Mouse (Mus musculus) intestine, postnatal 0 days (tissue): Measurements from ENCODE around the gene Ankrd33. TPM values are rescaled to one million over a fixed set of nuclear protein-coding genes. Genes with fewer than 3 reads are reported as not detected.

Source experiments
- ATAC-seq: fragments of 200-750 bp; cut with Nextera tagmentation; 2 replicates; pipeline ENCODE4 v1.8.0; 2017; ENCODE audit warnings: mild to moderate bottlenecking, moderate TSS enrichment, moderate library complexity
- H3K27ac ChIP-seq: fragments of 300-500 bp; sonication (generic); 2 replicates; pipeline ENCODE4 v1.5.1; 2014; ENCODE audit warnings: mild to moderate bottlenecking, low read depth, low read length, moderate library complexity
- H3K27me3 ChIP-seq: fragments of 300-500 bp; sonication (generic); replicated peaks from 2 replicates; pipeline ENCODE4 v1.6.1; 2014; ENCODE audit warnings: low read length, mixed read lengths; ENCODE audit not compliant: control insufficient read depth, insufficient read depth
- H3K36me3 ChIP-seq: fragments of 300-500 bp; sonication (generic); 2 replicates; pipeline ENCODE4 v1.6.1; 2014; ENCODE audit warnings: mild to moderate bottlenecking, moderate library complexity; ENCODE audit not compliant: control insufficient read depth, insufficient read depth
- H3K4me1 ChIP-seq: fragments of 300-500 bp; sonication (generic); replicated peaks from 2 replicates; pipeline ENCODE4 v1.6.1; 2014; ENCODE audit warnings: antibody characterized with exemption, low read length, mixed read lengths; ENCODE audit not compliant: control insufficient read depth, insufficient read depth
- H3K4me2 ChIP-seq: fragments of 300-500 bp; sonication (generic); replicated peaks from 2 replicates; pipeline ENCODE4 v1.6.1; 2014; ENCODE audit warnings: low read depth, mild to moderate bottlenecking, moderate library complexity
- H3K4me3 ChIP-seq: fragments of 300-500 bp; sonication (generic); 2 replicates; pipeline ENCODE4 v1.5.1; 2014; ENCODE audit warnings: low read depth, low read length
- H3K9ac ChIP-seq: fragments of 300-500 bp; sonication (generic); 2 replicates; pipeline ENCODE4 v1.6.1; 2014; ENCODE audit warnings: mild to moderate bottlenecking, low read depth, low read length
- H3K9me3 ChIP-seq: fragments of 300-500 bp; sonication (generic); 2 replicates; pipeline ENCODE4 v1.6.1; 2016; ENCODE audit warnings: mixed run types; ENCODE audit not compliant: control insufficient read depth
- CTCF ChIP-seq: sonication (generic); IDR thresholded peaks from 2 replicates; pipeline ENCODE4 v1.5.1; 2016; ENCODE audit warnings: low read depth, mild to moderate bottlenecking, control low read depth, antibody characterized with exemption, moderate library complexity
- WGBS: fragments of 180-500 bp; shearing (Covaris S2); extraction: QIAGEN DNeasy Blood & Tissue Kit; methylation state at CpG from one replicate; pipeline ENCODE4 v1.1.7; 2014; 5-methylcytosine and 5-hydroxymethylcytosine counted together
- polyA plus RNA-seq: library from polyadenylated mRNA; unstranded; fragments of >200 nt; fragmentation: Nextera tagmentation; extraction: Ambion mirVana; gene quantifications from 2 replicates; pipeline ENCODE4 v1.2.1, GENCODE M21; 2015

Gene Ankrd33
- polyA plus RNA-seq, 1 experiment from 2014 or later = not detected

- H3K4me2 ChIP-seq = peak overlapping the region; percentile 46
- TF ChIP-seq CTCF = no peak
- no peaks in the 10 kb centered on the region for H3K9me3 ChIP-seq
- H3K27ac ChIP-seq = peak overlapping the region; percentile 86
- no peaks in the 10 kb centered on the region for H3K36me3 ChIP-seq
- peak; percentile 84 for ATAC-seq
- H3K4me3 ChIP-seq = no peak overlapping the region
- WGBS = 23% methylated on average over 5 of the region's 5 CpGs
- no peak overlapping the region for H3K9ac ChIP-seq
- peaks cover 17% of the 10 kb centered on the region; the same call in 1 of the 2 replicates for H3K4me1 ChIP-seq
- H3K27me3 ChIP-seq = no peaks in the 10 kb centered on the region
These were observed 48.7 kb downstream of the Ankrd33 start for GRCm38 (mm10) chr15:101164291-101164690.

GRCm38 (mm10) chr15:101165658-101166437 lies 50.3 kb downstream of the Ankrd33 start:
- no peaks in the 10 kb centered on the region for H3K9me3 ChIP-seq
- H3K4me1 ChIP-seq = peaks cover 17% of the 10 kb centered on the region; the same call in 1 of the 2 replicates
- H3K27me3 ChIP-seq = no peaks in the 10 kb centered on the region
- H3K4me3 ChIP-seq = no peak overlapping the region
- H3K4me2 ChIP-seq = no peak overlapping the region
- 43% methylated on average over 14 of the region's 16 CpGs for WGBS
- TF ChIP-seq CTCF = no peak
- no peak for ATAC-seq
- H3K27ac ChIP-seq = peak overlapping the region; percentile 51; the same call in 1 of the 2 replicates
- H3K36me3 ChIP-seq = no peaks in the 10 kb centered on the region
- H3K9ac ChIP-seq = no peak overlapping the region

- H3K4me2 ChIP-seq = peak overlapping the region; percentile 37
- H3K27ac ChIP-seq = no peak overlapping the region
- no peak for ATAC-seq
- 40% methylated on average over 11 of the region's 11 CpGs for WGBS
- no peak overlapping the region for H3K9ac ChIP-seq
- TF ChIP-seq CTCF = no peak
- H3K9me3 ChIP-seq = no peaks in the 10 kb centered on the region
- no peaks in the 10 kb centered on the region for H3K27me3 ChIP-seq
- no peak overlapping the region for H3K4me3 ChIP-seq
- no peaks in the 10 kb centered on the region for H3K36me3 ChIP-seq
- peaks cover 17% of the 10 kb centered on the region; the same call in 1 of the 2 replicates for H3K4me1 ChIP-seq
These were observed 52.0 kb downstream of the Ankrd33 start for GRCm38 (mm10) chr15:101167553-101167952.

Other genes starting within 250 kb of the Ankrd33 start
- gene Scn8a, start 245.9 kb upstream of the Ankrd33 start, polyA plus RNA-seq = 0.55 and 0.59 TPM in 2 replicates
- not detected in 2 replicates for gene Gm47841, start 68.4 kb upstream of the Ankrd33 start, polyA plus RNA-seq
- 0.16 and 0.33 TPM in 2 replicates for gene Fignl2, start 37.2 kb upstream of the Ankrd33 start, polyA plus RNA-seq
- 13.8 and 14.6 TPM in 2 replicates for gene Acvrl1, start 12.8 kb downstream of the Ankrd33 start, polyA plus RNA-seq
- gene Acvr1b, start 58.3 kb downstream of the Ankrd33 start, polyA plus RNA-seq = 6.0 and 6.8 TPM in 2 replicates
- gene Grasp, start 108.4 kb downstream of the Ankrd33 start, polyA plus RNA-seq = 1.7 and 2.0 TPM in 2 replicates
- gene Nr4a1, start 138.5 kb downstream of the Ankrd33 start, polyA plus RNA-seq = 5.9 and 10.0 TPM in 2 replicates
- 46.5 and 50.9 TPM in 2 replicates for gene Atg101, start 168.5 kb downstream of the Ankrd33 start, polyA plus RNA-seq
- 0.48 and 0.77 TPM in 2 replicates for gene 6030408B16Rik, start 177.5 kb downstream of the Ankrd33 start, polyA plus RNA-seq